Mouse (Mus musculus) testis, postnatal 14 days (tissue): Measurements from ENCODE around the gene Lbp.

Experiments
- DNase-seq: peaks from one replicate; pipeline ENCODE4 v3.0.0; 2021; ENCODE audit warnings: low spot score

The Lbp gene

GRCm38 (mm10) chr2:158305948-158306695, at the start of gene Lbp:
Gene Lbp (plus strand): TSS chr2:158306493.
- DNase-seq, result peak; percentile 50

- no peak for DNase-seq
Measured at GRCm38 (mm10) chr2:158256894-158257293, 49.4 kb upstream of the Lbp start.

GRCm38 (mm10) chr2:158258005-158258418, 48.3 kb upstream of the Lbp start, which contains the start of gene Bpi:
Gene Bpi (plus strand): TSS chr2:158258094.
- peak; percentile 38 for DNase-seq

GRCm38 (mm10) chr2:158258781-158259180, 47.5 kb upstream of the Lbp start:
- peak; percentile 75 for DNase-seq

- no peak for DNase-seq
Measured at GRCm38 (mm10) chr2:158259498-158259897, 46.8 kb upstream of the Lbp start.

- DNase-seq, result no peak
Measured at GRCm38 (mm10) chr2:158264877-158265276, 41.4 kb upstream of the Lbp start.

- no peak for DNase-seq
Measured at GRCm38 (mm10) chr2:158270017-158270416, 36.3 kb upstream of the Lbp start.

GRCm38 (mm10) chr2:158273646-158274045, 32.6 kb upstream of the Lbp start:
- no peak for DNase-seq

- DNase-seq, result no peak
Measured at GRCm38 (mm10) chr2:158275349-158275748, 30.9 kb upstream of the Lbp start.

GRCm38 (mm10) chr2:158275811-158276210, 30.5 kb upstream of the Lbp start:
- no peak for DNase-seq

GRCm38 (mm10) chr2:158276451-158276850, 29.8 kb upstream of the Lbp start:
- DNase-seq, result no peak

GRCm38 (mm10) chr2:158276878-158277277, 29.4 kb upstream of the Lbp start:
- DNase-seq, result no peak

- no peak for DNase-seq
Measured at GRCm38 (mm10) chr2:158279656-158280055, 26.6 kb upstream of the Lbp start.

- DNase-seq, result no peak
Measured at GRCm38 (mm10) chr2:158281497-158282205, 24.6 kb upstream of the Lbp start.

- DNase-seq, result no peak
Measured at GRCm38 (mm10) chr2:158283136-158283535, 23.2 kb upstream of the Lbp start.

- no peak for DNase-seq
Measured at GRCm38 (mm10) chr2:158283771-158284170, 22.5 kb upstream of the Lbp start.

- peak; percentile 35 for DNase-seq
Measured at GRCm38 (mm10) chr2:158284571-158284970, 21.7 kb upstream of the Lbp start.

- no peak for DNase-seq
Measured at GRCm38 (mm10) chr2:158285655-158286054, 20.6 kb upstream of the Lbp start.

GRCm38 (mm10) chr2:158295700-158296099, 10.6 kb upstream of the Lbp start:
- DNase-seq, result no peak

GRCm38 (mm10) chr2:158299203-158299602, 7.1 kb upstream of the Lbp start:
- no peak for DNase-seq

GRCm38 (mm10) chr2:158299731-158300130, 6.6 kb upstream of the Lbp start:
- DNase-seq, result no peak

- no peak for DNase-seq
Measured at GRCm38 (mm10) chr2:158302807-158303206, 3.5 kb upstream of the Lbp start.

- DNase-seq, result no peak
Measured at GRCm38 (mm10) chr2:158306696-158307049, 380 bp downstream of the Lbp start.

- no peak for DNase-seq
Measured at GRCm38 (mm10) chr2:158308276-158308675, 2.0 kb downstream of the Lbp start.
